Mouse (Mus musculus): ENCODE results near the gene Trim9.

DNA sequence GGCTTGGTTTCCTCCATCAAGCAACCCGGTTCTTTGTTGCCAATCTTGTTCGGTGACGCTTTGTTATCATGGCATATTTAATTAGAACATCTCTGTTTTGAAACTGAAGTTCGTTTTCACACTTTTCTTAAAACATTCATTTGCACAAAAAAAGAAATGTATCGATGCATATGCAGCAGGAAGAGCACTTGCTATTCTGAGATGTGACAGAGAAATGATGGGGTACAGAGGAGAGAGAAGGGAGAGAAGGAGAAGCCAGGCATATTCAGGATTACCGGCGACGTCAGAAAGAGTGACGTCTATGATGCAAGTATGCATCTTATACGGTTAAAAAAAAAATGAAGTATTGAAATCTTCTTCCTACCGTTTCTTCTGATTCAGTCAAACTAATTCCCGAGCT lies 21.9 kb upstream of the Trim9 start:
- TF ChIP-seq CTCF (IDR thresholded peaks at IDR 0.05; ENCODE audit: low read depth) (no peak), EP300 (IDR thresholded peaks at IDR 0.05; ENCODE audit: low read depth) (no peak)
